Mouse (Mus musculus): ENCODE results near the gene Ccdc38.

Ccdc38 gene

DNA sequence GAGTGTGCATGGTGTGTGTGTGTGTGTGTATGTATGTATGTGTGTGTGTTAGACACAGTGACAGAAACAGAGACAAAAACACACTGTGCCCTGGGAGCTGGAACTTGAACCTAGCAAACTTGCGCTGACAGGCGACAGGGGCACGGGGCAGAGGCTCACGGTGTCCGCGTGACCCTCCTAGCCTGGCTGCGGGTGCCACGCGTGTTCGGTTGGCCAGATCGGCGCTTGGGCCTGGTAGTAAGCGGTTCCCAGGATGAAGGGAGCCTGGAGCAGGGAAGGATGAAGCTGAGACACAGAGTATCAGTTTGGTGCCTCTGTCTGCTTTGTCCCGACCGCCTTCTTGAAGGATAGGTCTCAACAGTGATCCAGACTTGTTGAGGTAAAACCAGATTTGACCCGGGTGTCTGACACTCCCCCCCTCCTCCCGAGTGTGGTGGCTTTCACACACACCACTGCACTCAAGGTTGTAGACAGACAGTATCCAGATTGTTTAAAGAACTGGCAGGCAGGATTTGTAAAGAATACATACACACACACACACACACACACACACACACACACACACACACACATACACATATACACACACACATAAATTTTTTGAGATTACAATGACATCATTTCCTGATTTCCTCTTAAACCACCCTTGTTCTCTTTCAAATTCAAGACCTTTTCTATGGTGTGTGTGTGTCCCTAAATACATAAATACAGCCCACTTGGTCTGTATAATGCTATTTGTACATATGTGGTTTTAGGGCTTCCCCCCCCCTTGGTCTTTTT is at the start of gene Ccdc38:
Gene Ccdc38 (plus strand): TSS at position 202 of the 780 bp plus-strand sequence.
- DNase-seq (ENCODE audit: low read depth, low spot score), result no peak

DNA sequence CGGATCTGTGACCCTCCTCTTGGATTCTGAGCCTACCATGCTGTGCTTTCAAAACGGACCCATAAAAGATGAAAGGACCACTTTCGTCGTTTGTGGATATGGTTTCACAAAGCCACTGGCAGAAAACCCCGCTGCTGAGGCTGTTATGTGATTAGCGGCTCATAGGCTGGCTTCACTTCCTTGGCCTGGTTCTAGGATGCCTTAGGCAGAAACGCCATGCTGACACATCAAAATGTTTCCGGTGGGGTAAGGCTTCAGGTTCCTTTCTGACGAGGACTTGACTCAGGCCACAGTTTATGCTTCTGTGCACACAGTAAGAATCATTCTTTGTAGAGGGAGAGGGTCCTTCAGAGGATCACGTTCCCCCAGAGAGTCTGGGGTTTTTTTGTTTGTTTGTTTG is 39.6 kb upstream of the Ccdc38 start:
- DNase-seq (ENCODE audit: low read depth, low spot score), result no peak

GRCm38 (mm10) chr10:93501346-93501745 is 39.1 kb upstream of the Ccdc38 start:
- no peak for DNase-seq (ENCODE audit: low read depth, low spot score)

DNA sequence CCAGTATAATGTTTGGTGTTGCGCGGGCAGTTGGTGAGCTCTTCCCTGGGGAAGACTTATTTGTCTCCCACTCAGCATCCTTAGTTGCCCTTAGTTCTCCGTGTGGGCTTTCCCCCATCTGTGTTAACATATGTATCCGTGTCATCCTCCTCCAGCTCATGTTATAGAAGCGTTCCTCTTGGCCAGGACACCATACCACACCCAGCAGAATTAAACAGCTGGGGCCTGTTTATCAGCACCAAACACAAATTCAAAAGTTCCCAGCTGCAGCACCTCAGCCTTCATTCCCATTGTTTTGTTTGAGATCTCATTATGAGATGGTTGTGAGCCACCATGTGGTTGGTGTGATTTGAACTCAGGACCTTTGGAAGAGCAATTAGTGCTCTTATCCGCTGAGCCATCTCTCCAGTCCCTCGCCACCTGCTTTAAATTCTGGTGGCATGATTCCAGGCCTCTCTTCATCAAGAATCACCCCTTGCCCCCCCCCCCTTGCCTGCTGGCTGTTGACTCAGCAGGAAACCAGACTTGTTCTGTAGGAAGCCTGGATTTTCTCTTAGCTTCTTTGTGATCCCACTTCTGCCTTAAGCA is 32.0 kb upstream of the Ccdc38 start:
- peak; percentile 22 for DNase-seq (ENCODE audit: low read depth, low spot score)

GRCm38 (mm10) chr10:93509532-93510153 is 30.8 kb upstream of the Ccdc38 start:
- DNase-seq (ENCODE audit: low read depth, low spot score), result no peak

DNA sequence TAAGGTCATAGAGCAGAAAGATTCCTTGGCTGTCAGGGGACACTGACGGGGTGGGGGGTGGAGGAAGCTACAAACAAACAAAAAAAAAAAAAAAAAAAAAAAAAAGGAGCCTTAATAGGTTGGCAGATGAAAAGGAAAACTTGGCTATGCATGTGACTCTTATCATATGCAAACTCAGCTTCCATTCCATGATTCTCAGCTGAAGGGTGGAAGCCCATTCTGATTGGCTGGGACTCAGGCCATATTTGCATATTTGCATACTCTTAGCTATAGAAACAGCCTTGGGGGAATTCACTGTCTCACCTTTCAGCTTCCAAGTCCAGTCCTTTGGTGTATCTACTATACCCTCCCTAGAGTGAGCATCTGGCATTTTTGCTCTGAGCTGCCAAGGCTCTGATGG is 25.0 kb upstream of the Ccdc38 start:
- DNase-seq (ENCODE audit: low read depth, low spot score), result no peak

- DNase-seq (ENCODE audit: low read depth, low spot score), result no peak
Observed at GRCm38 (mm10) chr10:93515927-93516326, 24.5 kb upstream of the Ccdc38 start.

- no peak for DNase-seq (ENCODE audit: low read depth, low spot score)
Observed at GRCm38 (mm10) chr10:93517754-93518153, 22.7 kb upstream of the Ccdc38 start.

- DNase-seq (ENCODE audit: low read depth, low spot score), result no peak
Observed at GRCm38 (mm10) chr10:93518186-93518585, 22.2 kb upstream of the Ccdc38 start.

GRCm38 (mm10) chr10:93518620-93519019 is 21.8 kb upstream of the Ccdc38 start:
- no peak for DNase-seq (ENCODE audit: low read depth, low spot score)

GRCm38 (mm10) chr10:93519159-93519558 is 21.3 kb upstream of the Ccdc38 start:
- DNase-seq (ENCODE audit: low read depth, low spot score), result no peak

GRCm38 (mm10) chr10:93519756-93520155 is 20.7 kb upstream of the Ccdc38 start:
- DNase-seq (ENCODE audit: low read depth, low spot score), result peak; percentile 93

DNA sequence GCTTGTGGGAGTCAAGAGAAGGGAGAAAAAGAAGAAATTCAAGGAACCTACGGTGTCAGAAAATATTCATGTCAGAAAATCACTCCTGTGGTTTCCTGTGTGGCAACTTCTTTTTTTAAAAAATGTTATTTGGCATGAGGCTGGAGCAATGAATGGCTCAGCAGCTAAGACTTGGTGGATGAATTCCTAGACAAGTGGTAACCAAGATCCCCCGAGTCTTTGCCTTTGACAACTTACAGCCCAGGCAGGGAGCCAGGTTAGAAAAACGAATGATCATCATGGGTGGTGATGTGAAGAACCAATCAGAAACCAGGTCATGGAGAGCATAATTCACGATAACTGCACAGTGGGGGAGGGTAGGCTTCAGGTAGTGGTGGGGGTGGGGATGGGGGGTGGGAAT is 19.4 kb upstream of the Ccdc38 start:
- DNase-seq (ENCODE audit: low read depth, low spot score), result no peak

GRCm38 (mm10) chr10:93525329-93525728 is 15.1 kb upstream of the Ccdc38 start:
- no peak for DNase-seq (ENCODE audit: low read depth, low spot score)

- no peak for DNase-seq (ENCODE audit: low read depth, low spot score)
Observed at GRCm38 (mm10) chr10:93538287-93538686, 2.1 kb upstream of the Ccdc38 start.

GRCm38 (mm10) chr10:93538818-93539217 is 1.6 kb upstream of the Ccdc38 start:
- DNase-seq (ENCODE audit: low read depth, low spot score), result no peak

DNA sequence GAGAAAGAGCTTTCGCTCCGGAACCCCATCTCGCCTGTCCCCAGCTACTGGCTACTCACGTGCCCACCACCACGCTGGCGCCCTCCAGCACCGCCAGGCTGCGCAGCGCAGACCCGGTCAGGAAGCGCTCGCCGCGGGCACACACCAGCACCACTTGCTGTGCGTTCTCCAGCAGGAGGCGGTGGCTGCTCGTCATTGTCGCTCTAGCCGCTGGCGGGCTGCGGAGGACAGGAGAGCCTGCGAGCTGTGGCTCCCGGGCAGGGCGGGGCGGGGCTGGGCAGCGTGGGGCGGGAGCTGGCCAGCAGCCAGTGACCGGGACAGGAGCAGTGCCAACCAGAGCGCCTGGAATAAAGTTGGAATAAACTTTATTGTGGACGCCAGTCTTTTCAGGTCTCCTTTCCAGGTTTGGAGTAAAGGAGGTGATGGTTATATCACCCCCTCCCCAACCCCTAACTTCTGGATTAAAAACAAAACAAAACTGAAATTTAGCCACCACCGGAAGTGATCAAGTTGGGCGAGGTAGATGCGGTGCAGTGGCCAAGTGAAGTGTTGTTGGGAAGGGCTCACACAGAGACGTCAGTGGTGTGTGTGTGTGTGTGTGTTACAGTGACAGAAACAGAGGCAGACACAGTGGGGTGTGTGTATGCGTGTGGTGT is 529 bp upstream of the Ccdc38 start, which contains the start of gene Amdhd1:
Gene Amdhd1 (minus strand): TSS at position 259 of the 656 bp plus-strand sequence.
- DNase-seq (ENCODE audit: low read depth, low spot score), result peak; percentile 81

DNA sequence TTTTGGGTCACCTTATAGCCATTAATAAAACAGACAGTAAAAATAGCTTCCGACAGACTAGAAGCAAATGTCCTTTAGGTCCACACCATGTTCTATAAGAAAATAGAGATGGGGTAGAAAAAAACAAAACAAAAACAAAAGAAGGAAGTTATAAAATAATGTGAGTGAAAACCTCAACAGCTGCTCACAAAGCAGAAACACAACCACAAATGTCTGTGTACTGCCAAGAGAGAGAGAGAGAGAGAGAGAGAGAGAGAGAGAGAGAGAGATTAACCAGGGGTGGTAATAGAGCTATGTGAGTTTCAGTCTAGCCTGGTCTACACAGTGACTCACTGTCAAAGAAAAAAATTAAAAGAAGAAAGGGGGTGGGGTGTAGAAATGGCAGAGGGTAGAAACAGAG is 1.2 kb downstream of the Ccdc38 start:
- no peak for DNase-seq (ENCODE audit: low read depth, low spot score)

- DNase-seq (ENCODE audit: low read depth, low spot score), result no peak
Observed at GRCm38 (mm10) chr10:93542356-93542755, 1.9 kb downstream of the Ccdc38 start.

GRCm38 (mm10) chr10:93543176-93543575 is 2.7 kb downstream of the Ccdc38 start:
- DNase-seq (ENCODE audit: low read depth, low spot score), result no peak

DNA sequence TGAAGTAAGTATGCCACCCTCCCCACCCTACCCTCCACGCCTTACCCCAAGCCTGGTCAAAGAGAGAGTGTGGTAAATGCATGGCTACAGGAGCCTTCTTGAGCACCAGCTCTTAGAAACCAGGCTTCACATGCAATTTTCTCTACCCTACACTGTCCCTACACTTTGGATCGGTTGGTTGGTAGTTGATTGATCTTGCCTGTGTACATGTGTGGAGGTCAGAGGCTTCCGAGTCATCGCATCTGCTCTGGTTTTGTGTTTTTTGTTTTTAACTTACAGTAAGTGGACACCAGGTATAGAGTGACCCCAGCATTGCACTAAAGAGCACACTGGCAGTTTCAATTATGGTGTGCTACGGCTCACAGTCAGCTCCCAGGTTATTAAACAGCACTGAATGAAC is 3.7 kb downstream of the Ccdc38 start:
- no peak for DNase-seq (ENCODE audit: low read depth, low spot score)

DNA sequence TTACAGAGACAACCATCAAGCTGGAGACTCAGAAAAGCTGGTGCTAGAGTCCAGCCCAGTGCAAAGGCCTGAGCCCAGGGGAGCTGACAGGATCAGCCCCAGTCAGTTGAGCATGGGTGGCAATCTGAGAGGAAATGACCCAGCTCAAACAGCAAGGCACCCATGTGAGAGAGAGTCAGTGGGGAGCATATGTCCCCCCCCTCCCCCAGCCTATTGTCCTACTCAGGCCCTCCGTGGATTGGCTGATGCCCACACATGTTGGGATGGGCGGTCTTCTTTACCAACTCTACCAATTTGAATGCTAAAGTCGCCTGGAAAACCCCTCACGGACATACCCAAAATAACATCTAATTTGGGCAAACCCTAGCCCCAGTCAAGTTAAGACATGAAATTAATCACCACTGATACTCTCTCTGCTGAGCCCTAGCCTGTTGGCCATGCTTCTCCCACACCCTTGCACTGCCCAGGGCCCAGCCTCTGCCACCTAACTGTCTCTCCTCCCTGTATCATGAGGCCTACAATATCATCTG is 7.4 kb downstream of the Ccdc38 start:
- DNase-seq (ENCODE audit: low read depth, low spot score), result no peak
